Mouse (Mus musculus): ENCODE data around the gene Dcaf7. TPM values are rescaled to one million over a fixed set of nuclear protein-coding genes. Genes with fewer than 3 reads are reported as not detected.
"Not testable (repeated sequence)": the region's sequence is repeated elsewhere in the genome, so short reads cannot be mapped to it uniquely, and the experiment has no call there.

The Dcaf7 gene
- 10 to 100 TPM; 40.2 to 42.5 TPM for total RNA-seq (2021)

GRCm38 (mm10) chr11:106036548-106037417 lies at the start of gene Dcaf7:
Gene Dcaf7 (plus strand): TSS chr11:106036872.
- intact Hi-C loops (cut with DNase I), result no loop called here
- peak; percentile 99 to 100 for DNase-seq

GRCm38 (mm10) chr11:105987446-105987845 lies 49.2 kb upstream of the Dcaf7 start:
- DNase-seq, result no peak
- intact Hi-C loops (cut with DNase I), result no loop called here

GRCm38 (mm10) chr11:105989446-105989845 lies 47.2 kb upstream of the Dcaf7 start:
- no peak for DNase-seq
- intact Hi-C loops (cut with DNase I), result no loop called here

GRCm38 (mm10) chr11:105990231-105990630 lies 46.4 kb upstream of the Dcaf7 start:
- intact Hi-C loops (cut with DNase I), result no loop called here

GRCm38 (mm10) chr11:105994375-105994774 lies 42.3 kb upstream of the Dcaf7 start, which contains the start of gene Ace3:
Gene Ace3 (plus strand): TSS chr11:105994675.
- intact Hi-C loops (cut with DNase I), result no loop called here
- DNase-seq, result no peak

More at GRCm38 (mm10) chr11:105990231-105990630, 46.4 kb upstream of the Dcaf7 start:
- no peak for DNase-seq

- DNase-seq, result no peak
- intact Hi-C loops (cut with DNase I), result loop anchor here (2.0 kb wide), 1 partner anchor 27 kb away; no protein-coding TSS in a partner anchor
Measured at GRCm38 (mm10) chr11:106000062-106000461, 36.6 kb upstream of the Dcaf7 start.

GRCm38 (mm10) chr11:106001718-106002117 lies 35.0 kb upstream of the Dcaf7 start:
- DNase-seq, result no peak
- intact Hi-C loops (cut with DNase I), result loop anchor here (1.0 to 2.0 kb wide), 2 partner anchors 25 to 74 kb away; no protein-coding TSS in a partner anchor

- intact Hi-C loops (cut with DNase I), result no loop called here
- no peak for DNase-seq
Measured at GRCm38 (mm10) chr11:106004576-106004975, 32.1 kb upstream of the Dcaf7 start.

- intact Hi-C loops (cut with DNase I), result no loop called here
- DNase-seq, result no peak
Measured at GRCm38 (mm10) chr11:106005970-106006369, 30.7 kb upstream of the Dcaf7 start.

- DNase-seq, result peak; percentile 71 to 80
- intact Hi-C loops (cut with DNase I), result no loop called here
Measured at GRCm38 (mm10) chr11:106007821-106008220, 28.9 kb upstream of the Dcaf7 start, which contains the start of gene Kcnh6. Gene Kcnh6 (plus strand): TSS chr11:106008124.

- no peak for DNase-seq
- intact Hi-C loops (cut with DNase I), result no loop called here
Measured at GRCm38 (mm10) chr11:106012711-106013110, 24.0 kb upstream of the Dcaf7 start.

GRCm38 (mm10) chr11:106013556-106014225 lies 23.0 kb upstream of the Dcaf7 start:
- intact Hi-C loops (cut with DNase I), result no loop called here
- peak; percentile 34 to 56 for DNase-seq

- intact Hi-C loops (cut with DNase I), result no loop called here
- DNase-seq, result no peak
Measured at GRCm38 (mm10) chr11:106016440-106016839, 20.2 kb upstream of the Dcaf7 start.

GRCm38 (mm10) chr11:106020051-106020763 lies 16.5 kb upstream of the Dcaf7 start:
- intact Hi-C loops (cut with DNase I), result no loop called here
- no peak for DNase-seq

- DNase-seq, result no peak
Measured at GRCm38 (mm10) chr11:106025774-106026173, 10.9 kb upstream of the Dcaf7 start.

GRCm38 (mm10) chr11:106026465-106027151 lies 10.1 kb upstream of the Dcaf7 start:
- peak; percentile 55 to 65 for DNase-seq
- intact Hi-C loops (cut with DNase I), result loop anchor here (2.0 kb wide), 2 partner anchors 26 to 100 kb away; no protein-coding TSS in a partner anchor

More at GRCm38 (mm10) chr11:106025774-106026173, 10.9 kb upstream of the Dcaf7 start:
- intact Hi-C loops (cut with DNase I), result loop anchor here (2.0 kb wide), 2 partner anchors 25 to 99 kb away; no protein-coding TSS in a partner anchor

GRCm38 (mm10) chr11:106027607-106028006 lies 9.1 kb upstream of the Dcaf7 start:
- intact Hi-C loops (cut with DNase I), result loop anchor here (2.0 kb wide), 2 partner anchors 27 to 101 kb away; no protein-coding TSS in a partner anchor
- DNase-seq, result no peak

- DNase-seq; intact Hi-C loops (cut with DNase I): not testable (repeated sequence)
Measured at GRCm38 (mm10) chr11:106032074-106032473, 4.6 kb upstream of the Dcaf7 start.

- DNase-seq, result peak in 1 of 2 experiments; percentile 32
- intact Hi-C loops (cut with DNase I), result no loop called here
Measured at GRCm38 (mm10) chr11:106033491-106033919, 3.2 kb upstream of the Dcaf7 start.

- intact Hi-C loops (cut with DNase I), result loop anchor here (2.0 kb wide), 1 partner anchor 66 kb away; no protein-coding TSS in a partner anchor
- no peak for DNase-seq
Measured at GRCm38 (mm10) chr11:106034986-106035385, 1.7 kb upstream of the Dcaf7 start.
